Mouse (Mus musculus) central nervous system, embryonic 14 days (tissue): Measurements from ENCODE around the gene Myd88. TPM values are rescaled to one million over a fixed set of nuclear protein-coding genes. Genes with fewer than 3 reads are reported as not detected.

Experiments
- polyA plus RNA-seq: library from polyadenylated mRNA; depleted of rRNA; stranded (reverse); fragments of >200 nt; gene quantifications from 2 replicates; pipeline ENCODE4 v1.2.3, GENCODE M21; 2012; rRNA removed

The Myd88 gene
- polyA plus RNA-seq = 4.7 and 6.6 TPM in 2 replicates

DNA sequence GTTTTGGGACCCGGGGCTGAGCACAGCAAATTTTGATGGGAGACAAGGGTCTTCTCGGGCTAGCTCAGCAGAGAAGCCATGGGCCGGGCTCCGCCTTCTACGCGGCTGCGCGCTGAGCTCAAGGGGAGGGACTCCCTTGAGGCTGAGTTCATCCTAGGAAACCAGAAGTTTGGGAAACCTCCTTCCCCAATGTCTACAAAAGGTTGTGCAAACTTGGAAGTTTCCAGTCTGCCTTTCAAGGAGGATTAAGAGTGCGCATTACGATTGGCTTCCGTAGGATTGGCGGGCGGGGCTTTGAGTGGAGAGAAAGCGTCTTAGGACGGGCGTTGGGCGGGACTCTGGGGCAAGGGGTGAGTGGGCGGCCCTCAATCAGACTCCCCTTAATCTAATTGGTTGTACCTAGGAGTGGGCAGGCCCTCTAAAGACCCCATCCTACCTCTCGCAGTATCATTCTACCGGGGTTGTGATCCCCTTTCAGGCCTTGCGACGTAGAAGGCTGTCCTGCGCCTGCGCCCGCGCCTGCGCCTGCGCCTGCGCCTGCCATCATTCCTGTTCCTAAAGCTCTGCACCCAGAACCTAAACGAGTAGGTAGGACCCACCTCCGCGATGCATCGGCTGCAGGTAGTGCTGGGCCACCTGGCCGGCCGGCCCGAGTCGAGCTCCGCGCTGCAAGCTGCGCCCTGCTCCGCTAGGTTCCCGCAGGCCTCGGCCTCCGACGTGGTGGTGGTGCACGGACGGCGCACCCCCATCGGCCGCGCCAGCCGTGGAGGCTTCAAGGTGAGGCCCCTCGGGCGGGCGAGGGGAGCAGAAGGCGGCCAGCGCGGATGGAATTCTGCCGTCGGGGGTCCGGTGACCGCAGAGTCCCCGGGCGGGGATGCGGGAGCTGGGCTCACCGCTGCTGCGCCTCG lies at the start of gene Myd88:
TSS of gene Myd88 (minus strand) at position 503 of the 908 bp plus-strand sequence.

DNA sequence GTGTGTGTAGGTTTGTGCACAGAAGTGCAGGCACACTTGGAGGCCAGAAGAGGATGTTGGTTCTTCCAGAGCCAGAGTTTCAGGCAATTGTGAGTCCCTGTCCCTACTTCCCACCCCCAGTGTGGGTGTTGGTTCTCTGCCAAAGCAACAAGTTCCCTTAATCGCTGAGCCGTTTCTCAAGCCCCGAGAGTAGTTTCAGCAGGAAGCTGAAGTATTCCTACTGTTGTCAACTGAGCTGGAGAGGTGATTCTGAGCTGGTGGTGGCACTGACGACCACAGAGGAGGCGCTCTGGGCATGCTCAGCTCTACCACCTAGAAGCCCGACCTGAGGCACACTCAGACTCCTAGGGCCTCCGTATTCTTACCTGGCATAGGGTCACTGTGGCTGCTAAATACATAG lies 24.1 kb upstream of the Myd88 start, which contains the start of gene Slc22a14:
TSS of gene Slc22a14 (minus strand) at position 270 of the 400 bp plus-strand sequence.

GRCm38 (mm10) chr9:119357331-119358057 lies 16.3 kb upstream of the Myd88 start, which contains the start of gene Xylb:
TSS of gene Xylb (plus strand) at chr9:119357381.

DNA sequence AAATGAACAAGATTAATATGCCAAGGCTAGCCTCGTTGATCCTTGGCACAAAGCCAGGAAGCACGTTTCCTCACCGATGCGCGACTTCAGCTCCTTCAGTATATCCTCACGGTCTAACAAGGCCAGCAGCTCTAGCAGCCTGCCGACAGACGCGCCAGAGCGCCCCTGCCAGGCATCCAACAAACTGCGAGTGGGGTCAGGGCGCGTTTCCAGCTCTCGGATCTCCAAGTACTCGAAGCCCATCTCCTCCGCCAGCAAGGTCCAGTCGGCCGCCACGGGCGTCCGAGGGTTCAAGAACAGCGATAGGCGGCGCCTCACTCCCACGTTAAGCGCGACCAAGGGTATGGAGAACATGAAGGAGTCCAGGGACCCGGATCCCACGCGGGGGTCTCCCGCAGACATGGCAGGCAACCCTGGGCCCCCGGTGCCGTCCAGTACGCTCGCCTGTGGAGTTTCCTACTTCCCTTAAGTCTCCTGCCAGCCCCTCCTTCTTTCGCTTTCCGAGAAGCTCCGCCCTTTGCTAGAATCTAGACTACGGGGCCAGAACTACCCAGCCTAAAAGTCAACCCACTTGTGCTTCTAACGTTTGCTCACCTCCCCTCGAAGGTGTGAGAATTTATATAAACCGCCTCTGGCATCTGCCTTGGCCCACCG lies 1.5 kb downstream of the Myd88 start, which contains the start of gene Acaa1a:
TSS of gene Acaa1a (plus strand) at position 119 of the 654 bp plus-strand sequence.

DNA sequence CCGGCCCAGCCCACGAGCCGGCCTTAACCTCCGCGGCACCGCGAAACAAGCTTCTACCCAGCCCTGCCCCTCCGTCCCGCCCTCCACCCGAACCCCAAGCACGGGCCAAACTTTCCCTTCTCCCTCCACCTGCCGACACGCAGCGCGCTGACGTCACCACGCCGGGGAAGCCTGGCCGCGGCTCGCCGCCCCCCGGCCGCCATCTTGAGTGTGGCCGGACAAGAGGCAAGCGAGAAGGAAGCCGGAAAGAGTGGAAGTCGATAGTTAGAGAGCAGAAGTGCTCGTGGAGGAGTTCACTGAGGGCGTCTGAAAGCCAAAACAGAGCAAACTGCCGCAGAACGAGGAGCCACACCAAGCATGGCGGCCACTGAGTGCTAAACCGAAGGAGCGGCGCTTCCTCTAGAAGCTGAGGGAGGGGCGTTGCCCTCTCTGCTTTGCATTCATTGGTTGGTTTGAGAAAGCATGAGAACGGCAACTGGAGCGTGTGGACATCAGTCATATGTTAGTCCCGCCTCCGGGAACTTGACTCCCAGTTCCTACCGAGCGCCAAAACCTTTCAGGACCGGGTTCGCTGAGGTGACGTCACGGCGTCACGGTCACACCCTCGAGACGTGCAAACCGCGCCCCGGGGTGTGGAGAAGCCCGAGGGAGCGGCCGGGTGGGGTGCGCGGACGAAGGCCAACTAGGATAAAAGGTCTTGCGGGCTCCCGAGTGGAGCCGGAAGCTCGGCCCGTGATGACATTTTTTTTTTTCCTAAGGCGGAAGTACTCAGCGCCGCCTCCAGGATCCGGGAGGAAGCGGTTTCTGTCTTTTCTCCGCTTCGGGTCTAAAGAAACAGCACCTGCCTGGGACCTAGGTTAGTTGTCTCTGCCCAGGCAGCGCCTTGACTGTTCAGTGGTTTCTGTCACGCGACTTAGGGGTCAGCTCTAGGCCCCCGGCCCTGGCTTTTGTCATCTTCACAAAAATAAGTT lies 18.6 kb downstream of the Myd88 start, which contains the start of gene Oxsr1:
TSS of gene Oxsr1 (minus strand) at position 139 of the 971 bp plus-strand sequence.

Other genes with a start within 250 kb of the Myd88 start
- 21.7 and 35.2 TPM in 2 replicates for gene Plcd1, start 247.9 kb downstream of the Myd88 start, polyA plus RNA-seq
- gene Dlec1, start 238.9 kb downstream of the Myd88 start, polyA plus RNA-seq = 1.6 and 2.1 TPM in 2 replicates
- 1.8 and 2.3 TPM in 2 replicates for gene Acaa1b, start 184.3 kb downstream of the Myd88 start, polyA plus RNA-seq
- not detected in 2 replicates for gene Gm47289, start 182.2 kb downstream of the Myd88 start, polyA plus RNA-seq
- gene Slc22a13, start 132.3 kb downstream of the Myd88 start, polyA plus RNA-seq = 0.05 and 0.06 TPM in 2 replicates
- 47.6 and 51.5 TPM in 2 replicates for gene Oxsr1, start 19.0 kb downstream of the Myd88 start, polyA plus RNA-seq
- gene Acaa1a, start 1.7 kb downstream of the Myd88 start, polyA plus RNA-seq = 127 and 141 TPM in 2 replicates
- 7.5 and 7.7 TPM in 2 replicates for gene Xylb, start 16.0 kb upstream of the Myd88 start, polyA plus RNA-seq
- gene Slc22a14, start 24.1 kb upstream of the Myd88 start, polyA plus RNA-seq = 0.03 and 0.05 TPM in 2 replicates
- 21.0 and 21.5 TPM in 2 replicates for gene Acvr2b, start 60.7 kb upstream of the Myd88 start, polyA plus RNA-seq
- gene Exog, start 103.5 kb upstream of the Myd88 start, polyA plus RNA-seq = 18.5 and 20.2 TPM in 2 replicates
- gene Scn5a, start 237.6 kb upstream of the Myd88 start, polyA plus RNA-seq = 0.96 and 1.3 TPM in 2 replicates